Mouse (Mus musculus) frontal cortex, adult 2 months (tissue): ENCODE measurements around the gene Igdcc4. TPM values are rescaled to one million over a fixed set of nuclear protein-coding genes. Genes with fewer than 3 reads are reported as not detected.
A peak's percentile ranks its signal among the peaks of the same experiment; 100 is the strongest.
"Not testable (repeated sequence)": the region's sequence is repeated elsewhere in the genome, so short reads cannot be mapped to it uniquely, and the experiment has no call there.

Experiments
- DNase-seq, 2 experiments: peaks; one replicate each; pipeline ENCODE4 v3.0.0; 2022; ENCODE audit warnings: low spot score in 1 of 2; ENCODE audit errors: extremely low spot score in 1 of 2
- polyA plus RNA-seq: library from polyadenylated mRNA; depleted of rRNA; stranded (reverse); fragments of >200 nt; gene quantifications from 2 replicates; pipeline ENCODE4 v1.2.3, GENCODE M21; 2012; rRNA removed

The Igdcc4 gene
- polyA plus RNA-seq: 27.7 and 30.9 TPM in 2 replicates

- DNase-seq: peak in 1 of 2 experiments; percentile 33
Observed at GRCm38 (mm10) chr9:65100991-65101685, at the start of gene Igdcc4. Igdcc4 (plus strand) TSS chr9:65101486.

DNA sequence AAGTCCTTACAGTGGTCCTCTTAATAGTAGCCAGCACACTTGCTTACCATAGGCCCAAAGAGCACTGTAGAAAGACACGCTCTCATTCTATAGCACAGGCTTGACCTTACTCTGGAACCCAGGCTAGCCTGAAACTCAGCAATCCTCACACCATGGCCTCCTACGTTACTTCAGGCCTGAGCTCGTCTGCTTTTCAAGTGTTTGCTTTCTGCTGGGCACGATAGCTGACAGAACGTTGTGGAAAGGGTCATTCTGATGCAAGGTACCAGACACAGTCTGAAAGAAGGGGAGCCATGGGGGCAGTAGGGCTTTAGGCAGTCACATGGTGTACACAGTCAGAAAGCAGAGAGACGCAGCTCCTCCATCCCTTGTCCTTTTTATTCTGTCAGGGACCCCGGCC is 37.0 kb upstream of the Igdcc4 start:
- DNase-seq: no peak

DNA sequence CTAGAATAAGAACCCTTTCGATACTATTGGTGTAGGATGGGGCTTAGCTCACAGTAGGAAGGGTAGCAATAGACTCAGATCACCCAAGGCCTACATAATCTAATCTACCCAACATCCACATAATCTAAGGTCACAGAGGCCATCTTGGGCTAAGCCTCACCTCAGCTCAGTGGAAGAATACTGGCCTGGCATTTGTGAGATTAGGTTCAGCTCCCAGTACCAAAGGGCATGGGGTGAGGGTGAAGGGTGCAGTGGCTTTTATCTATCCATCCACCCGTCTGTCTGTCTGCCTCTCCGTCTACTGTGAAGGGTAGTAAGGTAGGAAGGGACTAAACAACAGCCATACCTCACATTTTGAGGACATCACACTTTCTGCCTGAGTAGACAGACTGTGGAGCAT is 30.7 kb upstream of the Igdcc4 start:
- no peak for DNase-seq

GRCm38 (mm10) chr9:65073555-65073954 is 27.7 kb upstream of the Igdcc4 start:
- DNase-seq: no peak

GRCm38 (mm10) chr9:65074251-65074650 is 27.0 kb upstream of the Igdcc4 start:
- DNase-seq: no peak

GRCm38 (mm10) chr9:65074855-65075493 is 26.3 kb upstream of the Igdcc4 start:
- DNase-seq: no peak

- DNase-seq: no peak
Observed at GRCm38 (mm10) chr9:65077536-65077935, 23.8 kb upstream of the Igdcc4 start.

DNA sequence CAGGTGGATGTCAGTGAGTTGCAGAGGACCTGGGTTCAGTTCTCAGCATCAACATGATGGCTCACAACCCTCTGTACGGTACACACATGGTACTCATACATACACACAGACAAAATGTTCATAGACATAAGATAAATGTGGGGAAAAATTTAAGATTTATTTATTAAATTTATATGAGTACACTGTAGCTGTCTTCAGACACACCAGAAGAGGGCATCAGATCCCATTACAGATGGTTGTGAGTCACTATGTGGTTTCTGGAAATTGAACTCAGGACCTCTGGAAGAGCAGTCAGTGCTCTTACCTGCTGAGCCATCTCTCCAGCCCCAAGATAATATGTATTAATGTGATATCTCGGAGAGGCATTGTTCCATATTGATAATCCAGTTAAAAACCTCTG is 21.1 kb upstream of the Igdcc4 start:
- DNase-seq: not testable (repeated sequence)

- DNase-seq: no peak
Observed at GRCm38 (mm10) chr9:65083075-65083765, 18.1 kb upstream of the Igdcc4 start.

DNA sequence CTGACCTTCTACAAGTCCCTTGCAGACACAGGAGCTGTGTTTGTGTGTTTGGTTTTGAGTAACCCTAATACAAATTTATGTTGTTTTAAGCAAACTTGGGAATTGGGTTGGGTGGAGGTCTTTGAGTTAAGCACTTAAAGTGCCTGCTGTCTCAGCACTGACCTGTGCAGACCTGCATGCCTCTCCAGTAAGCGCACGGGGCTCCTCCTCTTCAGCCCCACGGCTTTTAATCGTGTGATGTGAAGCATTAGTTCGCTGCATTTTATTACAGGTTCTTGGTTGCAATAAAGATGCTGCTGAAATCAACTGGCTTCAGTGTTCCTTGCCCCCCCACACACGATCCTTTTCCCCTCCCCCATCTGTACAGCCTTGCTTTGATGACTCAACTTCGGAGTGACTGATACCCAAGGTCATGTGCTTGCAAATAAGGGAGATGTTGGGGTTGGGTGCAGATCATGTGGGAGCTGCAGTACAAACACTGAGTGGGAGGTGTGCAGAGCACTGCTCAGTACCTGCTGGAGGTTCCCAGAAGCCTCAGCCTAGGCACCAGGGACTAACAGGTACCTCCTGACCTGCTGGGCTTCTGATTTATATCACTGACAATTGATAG is 17.0 kb upstream of the Igdcc4 start:
- no peak for DNase-seq

GRCm38 (mm10) chr9:65085270-65085669 is 16.0 kb upstream of the Igdcc4 start:
- no peak for DNase-seq

DNA sequence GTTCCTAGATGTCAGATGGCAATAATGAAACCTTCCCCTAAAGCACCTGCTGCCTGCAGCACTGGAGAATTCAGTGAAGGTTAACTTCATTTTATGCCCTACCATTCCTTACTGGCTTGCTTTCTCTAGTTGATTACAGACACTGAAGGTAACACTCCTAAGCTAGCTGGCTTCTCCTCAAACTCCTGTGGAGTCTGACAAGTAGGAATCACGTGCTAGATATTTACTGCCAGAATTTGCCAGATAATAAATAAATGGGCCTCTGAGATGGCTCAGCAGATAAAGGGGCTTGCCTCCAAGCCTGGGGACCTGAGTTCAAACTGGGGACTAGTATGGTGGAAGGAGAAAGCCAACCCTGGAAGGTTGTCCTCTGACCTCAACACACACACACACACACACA is 14.5 kb upstream of the Igdcc4 start:
- no peak for DNase-seq

DNA sequence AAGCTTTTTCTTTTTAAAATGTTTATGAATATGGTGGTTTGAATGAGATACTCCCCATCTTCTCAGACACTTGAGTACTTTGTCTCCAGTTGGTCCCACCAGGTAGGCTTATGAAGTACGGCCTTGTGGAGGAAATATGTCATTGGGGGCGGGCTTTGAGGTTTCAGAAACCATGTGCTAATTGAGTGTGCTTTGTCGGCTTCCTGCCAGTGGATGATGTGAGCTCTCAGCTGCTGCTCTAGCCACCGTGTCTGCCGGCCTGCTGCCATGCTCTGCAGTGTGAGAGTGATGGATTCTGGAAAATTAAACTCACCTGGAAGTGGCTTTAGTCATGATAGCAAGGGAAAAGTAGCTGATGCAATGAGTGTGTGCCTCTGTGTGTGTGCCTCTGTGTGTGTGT is 13.8 kb upstream of the Igdcc4 start:
- DNase-seq: no peak

DNA sequence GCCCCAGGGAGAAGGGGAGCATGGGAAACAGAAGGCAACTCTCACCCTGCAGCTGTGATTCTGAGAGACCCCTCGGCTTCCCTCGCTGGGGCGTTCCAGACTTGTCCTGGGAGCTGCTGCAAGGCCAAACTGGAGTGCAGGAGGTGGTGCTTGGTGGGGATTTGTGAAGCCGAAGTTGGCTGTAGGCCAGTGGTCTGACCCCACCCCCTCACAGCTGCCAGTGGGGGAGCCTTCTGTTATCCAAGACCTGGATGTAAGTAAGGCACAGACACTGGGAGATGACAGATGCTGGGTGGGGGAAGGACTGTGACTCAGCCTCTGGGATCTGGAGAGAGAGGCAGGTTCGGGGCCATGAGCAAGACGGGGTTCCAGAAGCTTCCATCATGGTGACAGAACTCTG is 7.0 kb upstream of the Igdcc4 start:
- peak in 1 of 2 experiments; percentile 60 for DNase-seq

DNA sequence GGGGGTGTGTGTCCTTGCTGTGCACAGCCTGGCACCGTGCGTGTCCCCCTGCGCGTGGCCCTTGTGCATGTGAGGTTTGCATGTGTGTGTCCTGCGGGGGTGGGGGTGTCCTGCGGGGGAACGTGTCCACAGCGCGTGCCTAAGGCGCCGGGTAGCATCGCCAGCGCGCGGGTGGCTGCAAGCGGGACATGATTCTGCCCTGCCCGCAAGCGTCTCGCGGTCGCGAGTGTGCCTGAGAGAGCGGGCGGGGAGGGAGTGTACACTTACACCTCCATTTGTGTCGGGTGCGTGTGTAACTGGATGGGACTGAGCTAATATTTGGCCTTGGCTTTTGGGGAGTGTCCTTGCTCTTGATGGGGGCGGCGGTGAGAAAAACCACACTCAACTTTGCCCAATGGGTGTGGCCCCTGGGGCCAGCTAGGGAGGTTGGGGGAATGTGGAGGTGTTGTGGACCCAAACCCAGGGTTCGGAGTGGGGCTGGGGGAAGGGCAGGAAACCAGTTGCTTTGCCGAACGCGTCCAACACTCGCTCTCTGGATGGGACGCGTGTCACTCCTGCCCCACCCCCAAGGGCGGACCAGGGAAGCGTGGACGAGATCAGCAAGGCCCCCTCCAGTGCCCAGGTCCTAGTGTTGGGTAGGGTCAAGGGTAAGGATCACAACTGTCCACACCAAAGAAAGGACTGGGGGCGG is 545 bp downstream of the Igdcc4 start:
- DNase-seq: peak in 1 of 2 experiments; percentile 34

- DNase-seq: peak in 1 of 2 experiments; percentile 35
Observed at GRCm38 (mm10) chr9:65102377-65103172, 1.3 kb downstream of the Igdcc4 start.

- DNase-seq: no peak
Observed at GRCm38 (mm10) chr9:65103173-65103752, 2.0 kb downstream of the Igdcc4 start.

DNA sequence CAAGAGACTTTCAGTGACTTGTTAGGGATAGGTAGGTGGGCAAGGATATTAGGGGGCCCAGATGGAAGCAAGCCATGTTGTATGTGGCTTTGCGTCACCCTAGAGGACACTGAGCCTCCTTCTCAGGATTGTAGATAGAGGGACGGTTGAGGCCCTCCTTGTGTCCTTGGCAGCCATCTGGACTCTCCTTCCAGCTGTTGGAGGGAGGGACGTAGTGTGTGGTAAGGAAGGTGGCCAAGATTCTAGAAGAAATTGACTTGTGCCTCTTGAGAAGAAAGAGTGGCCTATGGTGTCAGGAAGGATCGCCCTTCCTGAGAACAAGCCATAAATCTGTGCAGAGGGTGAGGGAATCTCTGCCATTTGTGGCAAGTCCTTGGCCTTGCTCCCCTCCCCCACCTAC is 5.5 kb downstream of the Igdcc4 start:
- DNase-seq: no peak

DNA sequence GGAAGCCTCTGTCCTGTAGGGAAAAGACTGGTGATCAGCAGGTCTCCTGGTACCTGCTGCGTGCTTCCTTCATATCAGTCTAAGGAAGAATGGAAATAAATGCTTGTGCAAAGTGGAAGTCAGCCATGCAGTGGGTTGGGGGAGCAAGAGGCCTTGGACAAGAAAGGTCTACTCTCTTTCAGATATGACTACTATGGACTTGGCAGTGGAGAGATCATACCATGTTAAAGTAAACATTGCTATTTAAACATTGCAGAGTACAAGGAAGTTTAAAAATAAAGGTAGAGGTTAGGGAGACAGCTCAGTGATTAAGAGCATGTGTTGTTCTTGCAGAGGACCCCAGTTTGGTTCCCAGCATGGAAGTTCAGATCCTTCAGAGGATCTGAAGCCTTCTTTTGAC is 6.6 kb downstream of the Igdcc4 start:
- DNase-seq: no peak
